Mouse (Mus musculus): ENCODE results near the gene Uchl3.

DNA sequence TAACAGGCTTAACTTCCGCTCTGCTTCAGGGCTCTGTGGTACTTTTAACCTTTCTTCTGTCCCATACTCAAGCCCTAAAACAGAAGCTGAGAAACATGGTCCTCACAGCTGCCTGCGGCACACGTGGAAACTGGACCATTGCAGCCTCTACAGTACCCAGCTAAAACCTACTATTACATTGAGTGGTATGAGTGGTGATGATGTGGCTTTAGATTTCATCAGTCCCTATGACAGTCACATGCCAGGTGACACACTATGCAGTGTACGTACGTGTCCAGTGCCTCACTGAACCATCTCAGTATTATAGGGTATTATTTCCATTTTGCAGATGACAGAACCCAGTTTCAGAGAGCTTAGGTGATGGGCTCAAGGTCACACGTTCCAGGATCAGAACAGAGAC is 16.4 kb upstream of the Uchl3 start:
- TF ChIP-seq CTCF (IDR thresholded peaks at IDR 0.05; ENCODE audit: low read depth), result no peak
- no peak for TF ChIP-seq EP300 (optimal IDR thresholded peaks at IDR 0.05)

Measured in stomach, postnatal 0 days (tissue).